Mouse (Mus musculus) R1 (cell line): ENCODE results near the gene Rnaseh2c.

Source experiments
- DNase-seq: peaks from one replicate; pipeline ENCODE4 v3.0.0-alpha.2; 2018; ENCODE audit warnings: low read depth, low spot score

Gene Rnaseh2c

DNA sequence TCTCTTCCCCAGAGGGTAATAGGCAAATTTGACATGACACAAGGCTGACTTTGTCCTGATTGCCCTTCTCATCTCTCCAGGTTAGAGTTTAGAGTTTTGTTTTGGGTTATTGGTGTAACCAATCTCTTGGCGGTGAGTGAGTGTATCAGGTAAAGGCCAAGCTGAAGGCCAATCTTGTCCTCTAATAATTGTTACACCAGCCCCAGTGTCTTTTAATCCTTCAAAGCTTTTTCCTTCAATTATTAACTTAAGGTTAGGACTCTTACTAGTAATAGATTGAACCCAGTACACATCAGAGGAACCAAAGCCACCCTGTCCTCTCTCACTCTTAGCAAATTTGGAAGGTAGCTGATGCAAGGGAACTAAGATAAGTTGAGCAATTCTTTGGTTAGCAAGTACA lies 26.3 kb upstream of the Rnaseh2c start:
- DNase-seq: no peak

DNA sequence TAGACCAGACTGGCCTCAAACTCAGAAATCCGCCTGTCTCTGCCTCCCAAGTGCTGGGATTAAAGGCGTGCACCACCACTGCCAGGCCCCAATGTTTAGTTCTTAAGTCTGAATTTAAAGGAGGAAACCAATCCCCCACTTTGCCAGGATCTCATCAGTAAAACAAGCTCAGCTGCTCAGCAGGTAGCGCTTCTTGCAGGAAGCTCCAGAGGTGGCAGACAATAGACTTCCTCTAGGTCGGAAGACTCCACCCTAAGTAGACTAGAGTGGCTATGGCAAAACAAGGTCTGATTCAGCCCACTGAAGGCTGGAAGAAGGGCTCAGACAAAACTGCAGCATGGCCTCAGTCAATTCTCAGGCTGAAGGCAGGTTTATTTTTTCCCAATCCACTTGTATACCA lies 21.7 kb upstream of the Rnaseh2c start:
- peak; percentile 99 for DNase-seq

DNA sequence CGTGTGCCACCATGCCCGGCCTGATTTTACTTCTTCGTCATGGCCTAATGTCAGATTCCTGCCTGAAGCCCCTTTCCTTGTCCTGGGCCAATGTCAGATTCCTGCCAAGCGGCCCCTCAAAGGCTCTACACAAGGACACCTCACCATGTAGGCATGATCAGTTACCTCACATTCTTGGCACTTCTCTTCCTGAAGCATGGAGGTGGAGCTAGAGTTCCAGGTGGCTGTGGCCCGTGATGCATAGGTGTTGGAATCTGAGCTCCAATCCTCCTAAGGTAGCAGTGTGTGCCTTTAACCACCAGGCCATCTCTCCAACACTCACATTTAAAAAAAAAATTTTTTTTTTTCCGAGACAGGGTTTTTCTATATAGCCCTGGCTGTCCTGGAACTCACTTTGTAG lies 20.9 kb upstream of the Rnaseh2c start:
- DNase-seq: peak; percentile 81

DNA sequence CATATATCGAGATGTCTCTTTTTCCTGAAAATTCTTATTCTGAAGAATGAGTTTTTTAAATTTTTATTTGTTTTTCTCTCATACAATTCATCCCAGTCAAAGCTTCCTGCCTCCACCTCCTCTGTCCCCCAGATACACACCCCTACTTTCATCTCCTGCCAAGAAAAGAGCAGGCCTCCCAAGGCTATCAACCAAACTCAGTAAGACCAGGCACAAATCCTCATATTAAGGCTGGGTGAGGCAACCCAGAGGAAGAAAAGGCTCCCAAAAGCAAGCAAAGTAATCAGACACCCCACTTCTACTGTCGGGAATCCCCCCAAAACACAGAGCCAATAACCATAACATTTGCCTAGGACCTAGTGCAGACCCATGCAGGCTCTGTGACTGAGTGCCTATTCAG lies 19.7 kb upstream of the Rnaseh2c start:
- no peak for DNase-seq

DNA sequence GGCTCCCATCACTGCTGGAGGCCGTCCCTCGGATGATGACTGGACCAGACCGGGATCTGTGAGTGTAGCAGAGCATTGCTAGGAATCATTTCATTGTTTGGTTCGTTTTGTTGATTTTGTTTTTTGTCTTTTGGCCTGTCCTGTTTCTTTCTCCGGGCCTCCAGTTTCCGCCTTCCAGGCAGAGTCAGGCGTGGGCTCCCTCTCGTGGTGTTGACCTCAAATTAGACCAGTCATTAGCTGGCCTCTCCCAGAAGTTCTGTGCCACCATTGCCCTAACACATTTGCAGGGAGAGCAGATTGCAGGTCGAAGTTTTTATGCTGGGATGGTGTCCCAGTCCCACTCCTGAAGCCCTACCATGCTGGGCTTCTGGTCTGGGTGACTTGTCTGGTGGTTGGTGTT lies 12.5 kb upstream of the Rnaseh2c start:
- no peak for DNase-seq

DNA sequence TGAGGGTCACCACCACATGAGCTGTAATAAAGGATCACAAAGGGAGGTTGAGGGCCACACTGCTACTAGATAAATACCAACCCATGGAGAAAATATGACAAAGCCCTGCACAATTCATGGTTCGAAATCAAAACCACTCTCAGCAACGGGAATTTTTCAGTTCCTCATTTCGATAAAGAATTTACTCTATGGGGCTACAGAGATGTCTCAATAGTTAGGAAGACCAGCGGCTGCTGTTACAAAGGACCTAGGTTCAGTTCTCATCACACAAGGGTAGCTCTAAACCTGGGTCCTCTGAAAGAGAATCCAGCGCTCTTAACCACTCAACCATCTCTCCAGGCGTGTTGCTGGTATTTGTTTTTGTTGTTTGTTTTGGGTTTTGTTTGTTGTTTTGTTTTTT lies 9.8 kb upstream of the Rnaseh2c start:
- DNase-seq: no peak

DNA sequence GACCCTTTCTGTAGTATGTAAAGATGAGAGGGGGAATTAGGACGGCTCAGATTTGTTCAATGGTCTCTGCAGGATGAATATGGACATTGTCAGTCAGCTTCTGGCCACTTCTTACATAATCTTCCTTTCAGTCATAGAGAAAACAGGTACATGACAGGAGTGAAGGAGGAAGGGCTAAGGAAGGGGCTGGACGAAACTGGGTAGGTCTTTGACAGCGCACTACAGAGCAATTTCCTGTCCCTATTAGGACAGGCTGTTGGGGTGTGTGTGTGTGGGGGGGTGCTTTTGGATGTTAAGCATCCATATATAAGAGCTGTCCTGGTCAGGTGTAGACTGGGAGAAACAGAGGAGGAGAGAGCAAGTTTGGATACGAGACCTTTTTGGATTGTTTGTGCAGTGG lies 2.4 kb upstream of the Rnaseh2c start:
- DNase-seq: no peak

DNA sequence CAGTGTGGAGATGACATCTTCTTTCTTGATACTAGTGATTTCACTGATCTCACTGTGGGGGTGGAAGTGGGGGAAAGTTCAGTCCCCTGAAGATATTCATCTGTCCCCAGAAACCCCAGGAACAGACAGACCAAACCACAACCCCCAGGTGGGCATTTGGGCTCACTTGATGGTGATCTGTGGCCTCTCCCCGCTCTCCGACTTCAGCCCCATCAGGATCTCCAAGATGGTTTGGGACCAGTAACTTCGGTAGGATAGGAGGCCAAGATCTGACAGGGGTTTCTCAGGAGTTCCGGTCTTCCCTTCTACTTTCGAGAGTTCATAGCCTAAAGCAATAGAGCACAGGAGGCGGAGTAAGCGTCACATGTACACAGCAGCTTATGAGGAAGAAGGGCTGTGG lies 2.0 kb downstream of the Rnaseh2c start:
- DNase-seq: no peak

DNA sequence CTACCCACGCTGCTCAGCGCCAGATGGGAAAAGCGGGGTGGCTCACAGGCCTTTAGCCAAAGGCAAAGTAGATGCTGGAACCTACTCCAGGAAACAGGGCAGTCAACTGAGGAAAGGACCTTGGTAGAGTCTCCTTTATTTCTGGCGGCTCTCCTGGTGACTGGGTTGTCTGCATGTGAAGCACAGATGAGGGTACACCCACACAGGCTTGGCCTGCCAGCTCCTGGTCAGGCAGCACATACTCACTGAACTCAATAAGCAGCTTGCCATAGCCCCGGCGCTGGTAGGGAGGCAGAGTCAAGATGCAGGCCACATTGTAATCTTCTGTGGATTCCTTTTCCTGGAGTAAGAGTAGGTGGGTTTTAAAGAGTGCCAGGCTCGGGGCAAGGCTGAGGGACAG lies 3.5 kb downstream of the Rnaseh2c start:
- no peak for DNase-seq

DNA sequence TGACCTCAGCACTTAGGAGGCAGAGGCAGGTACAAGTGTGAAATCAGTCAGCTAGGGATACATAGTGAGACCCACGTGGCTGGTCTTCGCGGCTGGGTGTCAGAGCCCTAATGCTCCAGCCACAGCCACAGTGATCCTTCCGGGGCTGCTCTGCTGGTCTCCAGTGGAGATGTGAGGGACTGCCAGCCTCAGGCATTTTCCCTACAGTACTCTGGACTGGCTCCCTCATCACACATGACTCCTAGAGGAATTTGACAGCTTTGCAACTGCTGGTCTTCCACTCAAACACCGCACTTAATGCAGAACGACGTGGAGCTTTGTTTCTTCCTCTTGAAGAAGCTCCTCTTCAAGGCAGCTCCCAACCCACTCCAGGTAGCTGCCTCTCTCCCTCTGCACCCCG lies 4.5 kb downstream of the Rnaseh2c start:
- peak; percentile 60 for DNase-seq

DNA sequence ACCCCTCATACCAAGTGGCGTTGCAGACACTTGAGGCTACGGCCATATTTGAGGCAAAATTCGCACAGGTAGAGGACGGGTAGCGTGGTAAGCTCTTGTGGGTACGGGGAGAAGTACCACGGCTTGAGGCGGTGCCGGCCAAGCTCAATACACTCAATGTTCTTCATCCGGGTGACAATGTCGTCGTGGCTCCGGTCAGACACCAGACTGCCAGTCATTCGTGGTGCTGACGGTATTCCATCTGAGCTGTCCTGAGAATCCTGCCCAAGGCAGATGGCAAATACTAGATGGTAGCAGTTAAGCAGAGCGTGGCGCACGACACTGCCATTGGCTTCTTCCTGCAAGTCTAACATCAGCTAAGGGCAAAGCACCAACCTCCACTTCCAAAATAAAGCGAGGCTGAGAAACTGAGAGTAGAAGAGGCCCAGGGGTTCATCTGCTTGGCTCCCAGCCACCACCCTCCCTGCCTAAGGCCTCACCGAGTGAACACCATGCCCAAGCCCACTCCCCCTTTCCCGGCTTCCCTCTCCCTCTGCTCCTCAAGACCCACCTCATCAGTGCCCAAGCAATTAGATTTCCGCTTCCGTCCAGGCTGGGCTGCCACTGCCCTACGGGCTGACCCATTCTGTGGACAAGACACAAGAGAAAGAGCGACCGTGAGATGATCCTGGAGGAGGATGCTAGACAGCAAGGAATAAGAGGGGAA lies 6.2 kb downstream of the Rnaseh2c start:
- no peak for DNase-seq

DNA sequence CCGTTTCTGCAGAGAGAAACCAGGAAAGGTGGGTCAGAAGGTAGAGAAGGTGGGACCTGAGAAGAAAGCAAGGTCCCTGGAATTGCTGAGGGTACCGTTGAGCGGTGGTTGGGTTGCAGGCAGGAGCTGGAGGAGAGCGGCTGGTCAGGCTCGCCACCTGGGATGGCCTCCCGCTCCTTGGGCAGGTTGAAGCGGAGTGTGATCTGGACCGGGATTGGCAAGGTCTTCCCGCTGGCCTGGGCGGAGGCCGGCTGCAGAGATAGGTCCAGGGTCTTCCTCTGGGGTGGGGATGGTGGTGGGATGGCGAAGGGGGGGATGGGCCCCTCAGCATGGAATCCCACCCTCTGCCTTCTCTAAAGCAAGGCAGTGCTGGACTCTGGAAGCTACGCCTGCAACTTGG lies 7.0 kb downstream of the Rnaseh2c start:
- no peak for DNase-seq

DNA sequence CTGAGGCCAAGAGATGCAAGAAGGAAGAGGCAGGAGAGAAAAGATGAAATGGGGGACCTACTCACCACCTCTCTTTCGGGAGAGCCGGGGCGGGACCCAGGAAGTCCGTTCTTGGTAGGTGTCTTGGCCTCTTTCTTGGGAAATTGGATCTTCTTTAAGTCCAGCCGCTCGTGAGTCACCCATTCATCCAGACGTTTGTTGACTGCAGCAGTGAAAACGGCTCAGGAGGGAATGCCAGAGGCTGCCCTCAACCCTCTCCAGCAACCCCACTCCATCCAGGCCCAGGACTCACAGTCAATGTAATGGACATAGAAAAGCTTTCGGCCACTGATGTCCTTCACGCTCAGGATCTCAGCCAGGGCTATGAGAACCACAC lies 7.5 kb downstream of the Rnaseh2c start:
- no peak for DNase-seq

DNA sequence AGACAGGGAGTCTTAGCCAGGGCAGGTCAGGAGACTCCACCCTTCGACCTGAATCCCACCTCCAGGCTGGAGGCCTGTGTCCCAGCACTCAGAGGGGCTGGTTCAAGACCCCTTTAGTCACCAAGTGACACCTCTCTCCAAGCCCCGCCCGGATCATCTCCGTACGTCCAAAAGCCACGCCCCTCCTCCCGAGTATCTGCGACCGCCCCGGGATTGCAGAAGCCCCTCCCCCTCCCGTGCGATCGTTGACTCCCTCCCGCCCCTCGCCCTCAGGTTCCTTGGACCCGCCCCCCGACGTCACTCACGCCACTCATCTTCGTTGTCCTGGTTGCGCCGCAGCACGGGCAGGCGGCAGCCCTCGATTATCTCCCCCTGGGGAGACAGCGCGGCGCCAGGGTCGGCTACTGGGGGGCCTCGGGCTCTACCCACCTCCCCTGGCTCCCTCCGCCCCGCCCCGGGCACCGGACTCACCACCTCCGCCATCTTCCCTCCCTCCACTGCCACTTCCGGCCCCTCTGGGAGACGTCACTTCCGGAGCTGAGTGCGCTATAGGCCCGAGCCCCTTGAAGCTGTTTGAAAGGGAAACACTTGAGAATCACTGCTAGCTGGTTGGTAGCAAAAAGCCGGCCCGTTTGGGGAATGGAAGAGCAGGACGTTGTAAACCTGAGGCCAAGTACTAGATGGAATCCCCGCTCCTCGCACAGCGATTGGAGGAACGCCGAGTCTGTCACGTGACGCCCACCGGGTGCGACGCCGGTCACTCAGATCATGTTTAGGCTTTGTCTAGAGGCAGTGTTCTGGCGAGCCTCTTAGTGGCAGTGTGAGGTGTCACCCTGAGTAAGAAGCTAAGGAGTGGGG lies 8.1 kb downstream of the Rnaseh2c start, which contains the start of gene Kat5:
TSS of gene Kat5 (minus strand) at position 691 of the 858 bp plus-strand sequence.
- DNase-seq: peak; percentile 95

DNA sequence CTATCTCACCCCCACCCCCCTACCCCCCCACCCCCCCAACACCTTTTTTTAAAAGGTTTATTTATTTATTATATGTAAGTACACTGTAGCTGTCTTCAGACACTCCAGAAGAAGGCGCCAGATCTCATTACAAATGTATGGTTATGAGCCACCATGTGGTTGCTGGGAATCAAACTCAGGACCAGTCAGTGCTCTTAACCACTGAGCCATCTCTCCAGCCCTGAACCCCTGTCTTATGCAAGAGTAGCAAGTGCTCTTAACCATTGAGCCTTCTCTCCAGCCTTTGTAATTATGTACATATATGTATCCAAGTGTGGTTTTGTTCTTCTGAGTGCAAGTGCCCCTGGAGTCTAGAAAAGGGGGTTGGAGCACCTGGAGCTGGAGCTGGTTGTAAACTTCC lies 10.3 kb downstream of the Rnaseh2c start:
- peak; percentile 32 for DNase-seq

DNA sequence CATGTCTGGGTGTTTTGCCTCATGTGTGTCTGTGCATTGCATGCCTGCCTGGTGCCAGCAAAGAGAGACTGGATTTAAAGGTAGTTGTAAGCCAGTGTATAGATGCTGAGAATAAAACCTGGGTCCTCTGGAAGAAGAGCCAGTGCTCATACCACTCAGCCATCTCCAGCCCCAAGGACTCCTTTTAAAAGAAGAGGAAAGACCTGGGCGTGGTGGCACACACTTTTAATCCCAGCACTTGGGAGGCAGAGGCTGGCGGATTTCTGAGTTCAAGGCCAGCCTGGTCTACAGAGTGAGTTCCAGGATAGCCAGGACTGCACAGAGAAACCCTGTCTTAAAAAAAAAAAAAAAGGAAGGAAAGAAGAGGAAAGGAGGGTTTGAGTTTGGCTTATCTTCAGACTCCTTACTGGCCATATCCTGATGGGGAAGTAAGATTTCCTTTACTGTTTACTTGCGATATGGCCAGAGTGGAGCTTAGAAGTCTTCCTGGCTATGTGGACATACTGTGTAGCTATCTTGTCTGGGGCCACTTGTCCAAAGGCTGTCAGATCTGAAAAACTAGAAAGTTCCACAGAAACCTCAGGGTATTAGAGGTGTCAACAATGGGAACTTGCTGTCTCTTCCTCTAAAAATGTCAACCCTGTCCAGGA lies 11.2 kb downstream of the Rnaseh2c start:
- DNase-seq: no peak

DNA sequence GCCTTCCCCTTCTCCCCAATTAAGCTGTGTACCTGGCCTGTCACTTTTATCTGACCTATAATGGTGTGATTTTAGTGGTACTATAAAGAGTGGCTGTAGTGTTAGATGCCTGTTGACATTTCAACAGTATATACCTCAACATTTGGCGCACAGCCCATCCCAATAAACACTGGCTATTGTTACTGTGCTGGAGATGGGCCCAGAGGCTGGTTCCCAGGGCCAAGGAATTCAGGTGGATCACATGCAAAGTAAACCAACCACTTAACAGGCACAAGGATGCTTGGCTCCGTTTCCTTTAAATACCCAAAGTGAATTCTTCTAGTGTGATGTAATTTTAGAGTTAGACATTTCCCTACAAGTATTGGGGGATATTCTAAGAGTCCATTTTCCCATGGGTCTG lies 13.3 kb downstream of the Rnaseh2c start:
- DNase-seq: no peak

DNA sequence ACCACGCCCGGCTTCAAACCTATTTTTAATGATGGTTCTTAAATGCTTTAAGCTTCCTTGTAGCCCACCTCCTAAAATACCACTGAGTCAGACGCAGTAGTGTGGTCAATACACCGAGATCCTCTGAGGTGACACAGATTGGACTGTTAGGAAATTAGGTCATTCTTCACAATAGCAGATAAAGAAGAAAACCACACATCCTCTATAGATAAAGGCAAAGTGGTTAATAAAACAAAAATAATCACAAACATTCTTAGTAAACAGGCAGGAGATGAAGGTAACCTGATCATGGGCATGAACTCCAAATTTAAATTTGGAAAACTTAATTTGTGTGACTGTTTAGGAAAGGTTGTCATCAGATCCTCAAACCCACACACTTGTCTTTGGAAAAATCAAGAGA lies 18.3 kb downstream of the Rnaseh2c start:
- no peak for DNase-seq

DNA sequence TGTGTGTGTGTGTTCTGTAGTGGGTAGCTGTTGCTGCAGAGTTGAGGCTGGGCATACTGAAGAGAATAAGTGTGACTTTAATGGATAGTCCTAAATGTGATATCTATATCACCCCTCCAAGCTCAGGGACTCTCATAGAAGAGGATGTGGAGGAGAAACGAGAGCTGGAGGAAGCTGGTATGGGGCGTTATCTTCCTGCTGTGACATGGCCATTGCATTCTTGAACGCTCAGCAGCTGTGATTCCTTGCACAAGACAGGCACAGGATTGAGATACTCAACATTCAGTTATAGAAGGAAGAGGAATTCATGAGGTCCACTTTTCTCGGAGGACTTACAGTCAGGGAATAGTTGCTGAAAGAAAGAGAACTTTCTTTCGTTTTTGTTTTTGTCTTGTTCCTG lies 20.2 kb downstream of the Rnaseh2c start:
- DNase-seq: no peak

DNA sequence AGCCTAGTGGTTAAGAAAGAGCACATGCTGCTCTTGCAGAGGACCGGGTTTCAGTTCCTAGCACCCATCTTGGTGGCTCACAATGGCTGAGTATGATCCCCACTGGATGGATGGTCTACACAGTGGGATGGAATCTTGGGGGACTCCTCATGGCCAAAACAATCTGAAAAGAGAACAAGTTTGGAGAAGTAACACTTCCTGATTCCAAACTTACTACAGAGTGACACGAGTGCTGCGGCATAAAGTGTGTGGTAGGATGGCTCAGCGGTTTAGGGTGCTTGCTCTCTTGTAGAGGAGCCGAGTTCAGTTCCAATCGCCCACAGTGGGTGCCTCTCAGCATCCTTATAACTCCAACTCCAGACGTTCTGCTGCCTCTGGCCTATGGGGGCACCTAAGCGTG lies 23.6 kb downstream of the Rnaseh2c start:
- DNase-seq: no peak

DNA sequence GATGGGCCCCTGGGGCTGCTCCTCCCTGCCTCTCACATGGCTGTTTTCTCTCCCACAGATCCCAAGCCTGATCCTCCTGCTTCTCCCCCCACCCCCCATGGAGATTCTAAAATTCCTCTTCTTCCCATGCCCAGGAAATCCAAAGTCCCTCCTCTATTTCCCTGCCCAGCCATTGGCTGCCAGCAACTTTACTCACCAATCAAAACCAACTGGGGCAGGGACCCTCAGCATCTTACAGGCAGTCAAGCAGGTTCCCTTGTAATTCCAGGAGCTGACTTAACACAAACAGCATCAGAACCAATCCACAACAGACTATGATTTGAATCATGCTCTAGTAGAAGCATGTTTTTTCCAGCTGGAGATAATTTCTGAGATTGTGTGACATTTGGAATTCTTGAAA lies 28.2 kb downstream of the Rnaseh2c start:
- DNase-seq: peak; percentile 82

DNA sequence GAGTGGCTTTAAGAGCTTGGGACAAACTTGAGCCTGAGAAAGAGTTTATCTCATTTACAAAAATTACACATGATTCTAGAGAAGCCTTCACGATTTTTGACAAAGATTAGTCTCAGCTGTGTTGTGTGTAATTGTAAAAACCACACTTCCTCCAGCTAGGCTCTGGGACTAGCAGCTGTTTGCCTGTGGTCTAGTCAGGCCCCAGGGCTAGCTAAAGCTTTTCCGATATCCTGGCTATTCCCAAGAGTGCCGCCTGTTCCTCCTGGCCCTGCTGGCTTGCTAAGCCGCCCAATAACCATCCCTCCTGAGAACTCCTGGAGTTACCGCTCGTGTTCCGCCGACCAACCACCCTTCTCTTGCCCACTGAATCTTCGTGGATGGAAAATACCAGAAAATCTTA lies 30.4 kb downstream of the Rnaseh2c start:
- no peak for DNase-seq
